Mouse (Mus musculus) frontal cortex, adult (tissue): ENCODE measurements at regions not wholly inside any gene's neighbourhood (a gene's known extent, or its start where the extent isn't known, plus 50 kb on each side); places are given as distances from the start of the nearest gene placed in this dataset.
"Not testable (repeated sequence)": the region's sequence is repeated elsewhere in the genome, so short reads cannot be mapped to it uniquely, and the experiment has no call there.

Source experiments
- ATAC-seq: cut with Nextera tagmentation; 2 replicates; pipeline ENCODE4 v1.9.2; 2017; ENCODE audit warnings: mild to moderate bottlenecking, moderate library complexity, mixed read lengths; ENCODE audit not compliant: low TSS enrichment

- no peak for ATAC-seq
Measured at GRCm38 (mm10) chr17:15247546-15248416, 128.9 kb downstream of the Dll1 start.

GRCm38 (mm10) chr17:15242976-15243635, 133.6 kb downstream of the Dll1 start:
- no peak for ATAC-seq

- ATAC-seq: no peak
Measured at GRCm38 (mm10) chr17:15242356-15242755, 134.3 kb downstream of the Dll1 start.

- no peak for ATAC-seq
Measured at GRCm38 (mm10) chr17:15241491-15241890, 135.2 kb downstream of the Dll1 start.

- not testable (repeated sequence) for ATAC-seq
Measured at GRCm38 (mm10) chr17:15240641-15241040, 136.0 kb downstream of the Dll1 start.

- no peak for ATAC-seq
Measured at GRCm38 (mm10) chr17:15240011-15240410, 136.7 kb downstream of the Dll1 start.

- no peak for ATAC-seq
Measured at GRCm38 (mm10) chr17:15235041-15235440, 141.6 kb downstream of the Dll1 start.

GRCm38 (mm10) chr17:15231175-15231574, 145.5 kb downstream of the Dll1 start:
- no peak for ATAC-seq

GRCm38 (mm10) chr17:15229159-15229558, 147.5 kb downstream of the Dll1 start:
- no peak for ATAC-seq

- no peak for ATAC-seq
Measured at GRCm38 (mm10) chr17:15228077-15228476, 148.6 kb downstream of the Dll1 start.

- no peak for ATAC-seq
Measured at GRCm38 (mm10) chr17:15223826-15224225, 152.8 kb downstream of the Dll1 start.

GRCm38 (mm10) chr17:15222923-15223322, 153.7 kb downstream of the Dll1 start:
- ATAC-seq: no peak

GRCm38 (mm10) chr17:15214157-15214685, 162.5 kb downstream of the Dll1 start:
- ATAC-seq: no peak

GRCm38 (mm10) chr17:15208808-15209173, 167.5 kb upstream of the Gm3448 start:
- peak; percentile 28; the same call in 1 of the 2 replicates for ATAC-seq

GRCm38 (mm10) chr17:15208030-15208807, 166.9 kb upstream of the Gm3448 start:
- peak; percentile 66 for ATAC-seq

GRCm38 (mm10) chr17:15207182-15208029, 166.1 kb upstream of the Gm3448 start:
- ATAC-seq: peak; percentile 22; the same call in 1 of the 2 replicates

GRCm38 (mm10) chr17:15205799-15206198, 164.5 kb upstream of the Gm3448 start:
- ATAC-seq: no peak

GRCm38 (mm10) chr17:15204524-15204923, 163.2 kb upstream of the Gm3448 start:
- 0 out of 2 replicates have a peak, but pooled peaks have one; percentile 6 for ATAC-seq

GRCm38 (mm10) chr17:15199235-15199634, 157.9 kb upstream of the Gm3448 start:
- ATAC-seq: no peak

- ATAC-seq: no peak
Measured at GRCm38 (mm10) chr17:15197361-15197760, 156.0 kb upstream of the Gm3448 start.

- ATAC-seq: no peak
Measured at GRCm38 (mm10) chr17:15195819-15196218, 154.5 kb upstream of the Gm3448 start.
